Mouse (Mus musculus) lung, postnatal 4 days (tissue): ENCODE data around the gene C130050O18Rik.

Experiments
- DNase-seq, 2 experiments: peaks; one replicate each; pipeline ENCODE4 v3.0.0; 2021

The C130050O18Rik gene

GRCm38 (mm10) chr5:139397959-139398753 is 6.9 kb upstream of the C130050O18Rik start:
- peak; percentile 91 to 93 for DNase-seq

DNA sequence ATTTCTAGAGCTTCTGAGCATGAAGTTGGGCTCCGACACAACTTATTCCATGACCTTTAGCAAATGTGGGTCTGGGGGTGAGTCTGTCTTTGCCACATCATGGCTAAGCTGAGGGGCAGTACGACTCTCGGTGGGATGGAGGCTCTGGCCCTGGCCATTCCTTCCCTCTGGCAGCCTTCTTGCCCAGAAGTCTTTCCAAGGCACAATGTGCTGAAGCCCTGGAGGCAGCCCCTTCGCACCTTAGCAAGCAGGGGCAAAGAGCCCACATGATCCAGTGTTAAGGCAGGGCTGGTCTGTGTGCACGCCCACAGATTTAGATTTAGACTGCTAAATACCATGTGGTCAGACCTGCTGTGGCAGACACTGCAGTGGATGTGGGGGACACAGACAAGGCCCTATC is 6.3 kb upstream of the C130050O18Rik start:
- DNase-seq: no peak

GRCm38 (mm10) chr5:139399991-139400390 is 5.1 kb upstream of the C130050O18Rik start:
- DNase-seq: no peak

DNA sequence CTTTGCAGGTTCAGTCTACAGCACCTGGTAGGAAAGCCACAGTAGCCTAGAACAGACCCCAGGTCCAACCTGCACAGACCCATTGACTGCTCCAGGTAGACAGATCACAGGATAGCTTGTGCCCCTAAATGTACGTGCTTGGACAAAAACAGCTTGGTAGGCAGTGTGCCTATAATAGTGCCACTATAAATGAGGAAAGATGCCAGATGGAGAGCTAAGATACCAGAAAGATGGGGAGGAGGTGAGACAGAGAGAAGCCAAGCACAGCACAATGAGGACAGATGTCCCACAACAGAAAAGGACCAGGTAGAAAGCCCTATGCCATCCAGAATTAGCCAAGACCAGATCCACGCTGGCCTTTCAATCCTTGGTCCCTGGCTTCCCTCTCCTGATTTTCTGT is 3.0 kb upstream of the C130050O18Rik start:
- DNase-seq: no peak

DNA sequence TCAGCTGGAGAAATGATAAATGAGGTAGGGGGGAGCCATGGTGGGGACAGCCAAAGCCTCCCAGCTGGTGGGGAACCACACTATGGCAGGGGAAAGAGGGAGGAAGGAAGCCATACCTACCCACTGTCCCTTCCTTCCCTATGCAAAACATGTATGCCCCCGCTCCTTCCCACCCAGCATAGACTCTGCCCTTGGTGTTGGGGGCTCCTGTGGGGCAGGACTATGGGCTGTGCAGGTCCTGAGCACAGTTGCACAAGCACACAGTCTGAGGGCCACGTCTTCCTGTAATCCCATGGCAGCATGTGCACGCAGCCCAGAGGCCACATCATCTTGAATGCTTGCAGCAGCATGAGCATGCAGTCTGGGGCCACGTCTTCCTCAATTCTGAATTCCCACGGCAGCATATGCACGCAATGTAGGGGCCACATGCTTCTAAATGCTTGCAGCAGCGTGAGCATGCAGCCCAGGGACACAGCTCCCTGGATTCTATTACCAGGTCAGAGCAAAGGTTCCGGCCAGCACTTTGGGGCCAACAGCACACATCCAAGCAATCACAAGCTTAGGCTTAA is 1.3 kb upstream of the C130050O18Rik start:
- DNase-seq: peak; percentile 48 to 51

DNA sequence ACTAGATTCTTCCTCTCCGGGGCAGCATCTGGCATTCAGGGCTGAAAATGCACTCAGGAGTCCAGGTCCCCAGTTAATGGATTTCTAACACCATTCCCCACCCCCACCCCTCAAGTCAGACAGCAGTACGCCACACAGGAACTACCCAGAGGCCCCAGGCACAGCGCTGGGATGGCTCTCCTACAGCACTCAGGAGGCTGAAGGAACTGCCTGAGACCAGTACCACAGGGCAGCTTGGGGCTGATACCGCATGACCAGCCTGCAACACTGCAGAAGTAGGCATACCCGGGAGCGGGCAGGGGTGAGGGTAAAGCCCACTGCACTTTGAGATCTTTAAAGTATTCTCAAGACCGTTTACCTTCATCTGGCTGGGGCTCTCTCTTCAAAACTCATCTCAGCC is 398 bp downstream of the C130050O18Rik start:
- no peak for DNase-seq

GRCm38 (mm10) chr5:139405953-139406352 is 873 bp downstream of the C130050O18Rik start:
- DNase-seq: peak in 1 of 2 experiments; percentile 33

DNA sequence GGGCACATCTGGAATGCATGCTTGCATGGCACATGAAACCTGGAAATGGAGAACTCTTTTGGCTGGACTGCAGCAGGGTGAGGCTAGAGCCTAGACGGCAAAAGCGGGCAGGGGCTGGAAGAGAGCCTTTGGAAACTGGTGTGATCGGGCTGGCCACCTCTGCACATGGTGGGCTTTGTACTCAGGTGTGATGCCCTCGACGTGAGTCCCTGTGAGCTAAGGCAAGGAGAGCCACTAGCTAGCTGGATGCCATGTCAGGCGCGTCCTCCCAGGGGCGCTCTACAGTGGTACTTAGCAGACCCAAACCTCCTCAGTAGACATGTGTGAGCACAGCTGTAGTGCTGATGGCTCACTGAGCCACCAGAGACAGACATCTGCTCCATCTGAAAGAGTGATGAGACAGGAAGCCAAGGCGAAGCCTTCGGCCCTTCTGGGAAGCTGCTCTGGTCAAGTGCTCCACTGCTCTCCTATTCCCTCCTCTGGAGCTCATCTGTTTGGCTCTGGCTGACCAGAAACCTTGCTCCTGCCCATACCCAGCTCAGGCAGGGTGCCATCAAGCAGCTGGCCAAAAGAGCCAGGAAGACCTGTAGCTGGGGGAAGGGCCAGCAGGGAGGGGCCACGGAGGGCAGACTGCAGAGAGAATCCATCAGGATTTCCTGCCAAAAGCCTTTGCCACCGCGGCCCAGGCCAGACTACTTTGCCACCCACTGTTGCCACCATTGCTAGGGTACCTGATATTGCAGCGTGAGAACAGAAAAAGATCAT is 2.2 kb downstream of the C130050O18Rik start:
- peak; percentile 32 to 62 for DNase-seq

DNA sequence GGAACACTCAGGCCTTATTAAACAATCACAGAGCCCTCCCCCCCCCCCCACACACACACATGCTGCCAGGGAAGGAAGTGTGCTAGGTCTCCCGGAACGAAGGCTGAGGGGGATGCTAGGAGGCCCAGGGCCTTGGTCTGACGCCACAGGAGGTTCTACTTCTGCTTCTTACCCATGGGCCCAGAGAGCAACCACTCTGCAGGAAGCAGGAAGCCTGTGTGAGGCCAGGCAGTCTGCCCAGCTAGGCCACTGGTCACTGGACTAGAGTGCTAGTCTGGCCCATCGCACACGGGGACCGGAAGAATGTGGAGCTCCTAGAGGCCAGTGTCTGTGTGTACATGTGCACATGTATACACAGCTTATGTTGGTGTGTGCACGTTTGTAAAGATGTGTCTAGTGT is 3.4 kb downstream of the C130050O18Rik start:
- peak; percentile 59 to 74 for DNase-seq

DNA sequence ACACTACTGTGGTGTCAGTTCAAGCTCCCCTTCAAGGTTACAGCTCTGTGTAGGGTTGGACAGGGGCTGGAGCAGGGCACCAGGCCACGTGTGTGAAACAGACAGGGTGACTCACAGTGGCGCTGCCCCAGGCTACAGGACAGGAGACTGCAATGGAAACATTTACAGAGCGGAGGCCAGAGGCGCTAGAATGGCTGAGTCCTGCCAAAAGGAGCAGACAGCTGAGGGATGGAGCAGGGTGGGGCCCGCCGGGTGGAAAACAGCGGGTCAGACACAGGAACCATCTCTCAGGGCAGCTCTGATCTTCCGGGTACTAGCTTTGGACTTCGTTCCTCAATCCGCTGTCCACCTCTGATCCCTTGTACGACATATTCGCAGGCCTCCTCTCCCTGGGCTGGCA is 4.3 kb downstream of the C130050O18Rik start:
- peak; percentile 80 to 90 for DNase-seq

DNA sequence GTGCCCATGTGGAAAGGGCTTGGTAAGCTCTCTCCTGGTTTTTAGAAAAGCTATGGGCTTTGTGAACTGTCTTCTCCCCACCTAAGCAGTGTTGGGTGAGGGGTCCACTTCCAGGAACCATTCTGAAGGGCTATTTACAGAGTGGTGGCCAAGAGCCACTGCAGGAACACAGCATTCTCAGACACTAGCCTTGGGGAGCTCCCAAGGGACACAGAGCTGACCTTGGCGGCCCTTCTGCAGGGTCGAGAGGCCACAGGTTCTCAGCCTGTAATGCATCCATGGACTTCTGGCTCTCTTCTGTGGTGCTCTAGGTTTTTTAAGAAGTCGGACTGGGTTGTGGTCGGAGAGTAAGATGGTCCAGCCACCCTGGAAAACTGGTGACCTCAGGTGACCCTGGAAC is 5.0 kb downstream of the C130050O18Rik start:
- DNase-seq: no peak

DNA sequence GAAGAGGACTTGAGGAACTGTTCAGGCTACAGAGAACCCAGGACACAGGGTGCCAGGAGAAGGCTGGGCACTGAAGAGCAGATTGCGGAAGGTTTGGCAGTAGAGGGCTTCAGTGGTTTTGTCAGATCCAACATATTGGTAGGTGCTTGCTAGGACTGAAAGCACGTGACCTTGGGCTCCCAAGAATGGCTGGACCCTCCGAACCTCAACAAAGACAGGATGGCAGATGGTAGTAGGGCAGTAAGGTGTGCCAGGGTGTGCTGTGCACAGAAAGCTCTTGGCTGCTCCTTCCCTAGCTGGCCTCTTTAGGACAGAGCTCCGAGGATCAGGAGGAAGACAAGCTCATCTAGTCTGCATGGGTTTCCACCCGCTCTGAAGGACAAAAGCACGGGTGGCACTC is 6.0 kb downstream of the C130050O18Rik start:
- DNase-seq: no peak

GRCm38 (mm10) chr5:139411665-139412314 is 6.7 kb downstream of the C130050O18Rik start:
- peak in 1 of 2 experiments; percentile 54 for DNase-seq

GRCm38 (mm10) chr5:139413545-139413944 is 8.5 kb downstream of the C130050O18Rik start:
- no peak for DNase-seq

GRCm38 (mm10) chr5:139415001-139415400 is 9.9 kb downstream of the C130050O18Rik start:
- no peak for DNase-seq

- peak in 1 of 2 experiments; percentile 46 for DNase-seq
Measured at GRCm38 (mm10) chr5:139416942-139417341, 11.9 kb downstream of the C130050O18Rik start.

DNA sequence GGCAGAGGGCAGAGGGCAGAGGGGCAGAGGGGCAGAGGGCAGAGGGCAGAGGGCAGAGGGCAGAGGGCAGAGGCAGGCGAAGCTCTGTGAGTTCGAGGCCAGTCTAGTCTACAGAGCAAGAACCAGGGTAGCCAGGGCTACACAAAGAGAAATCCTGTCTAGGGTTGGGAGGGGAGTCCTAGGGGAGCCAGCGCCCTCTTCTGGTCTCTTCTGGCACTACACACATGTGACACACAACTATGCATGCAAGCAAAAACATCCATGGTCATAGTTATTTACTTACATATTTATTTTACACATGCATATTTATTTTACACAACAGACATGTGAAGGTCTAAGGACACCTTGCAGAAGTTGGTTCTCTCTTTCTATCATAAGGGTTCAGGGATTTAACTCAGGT is 12.4 kb downstream of the C130050O18Rik start:
- DNase-seq: no peak

DNA sequence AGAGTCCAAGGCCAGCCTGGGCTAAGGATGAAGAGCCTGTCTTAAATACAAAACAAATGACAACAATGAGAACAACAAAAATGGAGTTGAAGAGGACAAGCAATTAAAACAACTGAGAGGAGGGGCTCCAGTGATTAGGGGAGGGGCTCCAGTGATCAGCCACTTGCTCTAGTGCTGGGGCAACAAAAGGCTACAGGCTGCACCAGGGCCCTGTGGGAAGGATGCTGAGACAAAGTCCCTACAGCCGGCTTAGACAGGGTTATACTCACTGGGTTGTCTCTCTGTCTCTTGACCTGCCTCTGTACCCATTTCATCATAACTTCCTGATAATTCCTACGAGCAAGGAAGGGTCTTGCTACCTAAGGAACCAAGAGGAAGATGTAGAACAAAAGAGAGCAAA is 13.0 kb downstream of the C130050O18Rik start:
- DNase-seq: no peak

DNA sequence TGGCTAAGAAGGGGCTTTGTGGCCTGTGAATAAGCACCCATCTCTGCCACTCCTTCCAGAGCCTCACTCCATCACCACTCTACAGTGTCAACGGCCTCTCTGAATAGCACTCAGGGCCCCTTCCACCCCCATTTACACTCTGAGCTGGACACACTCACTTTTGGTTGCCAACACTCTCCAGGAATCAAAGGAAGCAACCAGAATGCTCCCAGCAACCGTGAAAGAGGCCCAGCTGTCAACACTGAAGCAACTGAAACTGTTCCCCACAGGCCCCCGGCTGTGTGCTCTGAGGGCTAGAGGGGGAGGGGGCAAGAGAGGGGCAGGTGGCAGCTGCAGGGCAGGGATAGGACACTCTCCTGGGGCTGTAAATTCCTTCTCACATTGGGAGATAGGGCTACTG is 13.6 kb downstream of the C130050O18Rik start:
- no peak for DNase-seq

DNA sequence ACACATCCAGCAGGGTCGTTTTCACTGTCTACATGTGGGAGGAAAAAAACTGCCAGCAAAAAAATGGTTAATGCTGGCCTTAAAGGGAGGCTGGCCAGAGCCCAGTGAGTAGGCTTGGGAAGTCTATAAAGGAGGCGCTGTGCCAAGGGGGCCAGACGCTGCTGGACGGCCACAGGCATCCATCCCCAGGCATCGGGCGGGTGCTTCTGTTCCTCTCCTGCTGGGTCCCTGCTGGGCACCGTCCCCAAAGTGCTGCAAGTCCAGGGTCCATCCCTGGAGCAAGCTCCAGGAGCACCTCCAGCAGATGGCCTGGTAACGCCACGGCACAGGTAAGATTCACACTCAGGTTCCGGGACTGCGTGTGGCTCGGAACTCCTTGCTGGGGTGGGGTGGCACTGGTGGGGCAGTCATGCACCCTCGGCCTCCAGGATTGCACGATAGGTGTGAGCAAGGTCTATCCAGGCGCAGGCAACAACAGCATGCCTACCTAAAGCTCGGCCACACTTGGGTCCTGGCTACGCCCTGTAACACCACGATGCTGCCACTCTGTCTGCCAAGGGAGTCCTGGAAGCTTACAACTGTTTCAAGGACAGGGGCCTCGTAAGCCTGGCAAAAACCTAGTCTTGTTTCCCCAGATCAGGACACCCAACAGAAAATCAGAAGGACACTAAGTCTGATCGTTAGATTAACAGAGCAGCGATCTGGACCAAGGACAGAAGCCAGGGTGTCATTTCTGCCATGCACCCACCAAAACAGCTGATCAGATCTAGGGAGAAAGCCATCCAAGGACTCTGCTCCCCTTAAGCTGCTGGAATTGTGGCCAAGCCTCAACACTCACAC is 18.2 kb downstream of the C130050O18Rik start, which contains the start of gene Gper1:
TSS of gene Gper1 (plus strand) at position 126 of the 840 bp plus-strand sequence.
- DNase-seq: peak; percentile 71 to 80

GRCm38 (mm10) chr5:139425198-139425597 is 20.1 kb downstream of the C130050O18Rik start:
- DNase-seq: no peak

DNA sequence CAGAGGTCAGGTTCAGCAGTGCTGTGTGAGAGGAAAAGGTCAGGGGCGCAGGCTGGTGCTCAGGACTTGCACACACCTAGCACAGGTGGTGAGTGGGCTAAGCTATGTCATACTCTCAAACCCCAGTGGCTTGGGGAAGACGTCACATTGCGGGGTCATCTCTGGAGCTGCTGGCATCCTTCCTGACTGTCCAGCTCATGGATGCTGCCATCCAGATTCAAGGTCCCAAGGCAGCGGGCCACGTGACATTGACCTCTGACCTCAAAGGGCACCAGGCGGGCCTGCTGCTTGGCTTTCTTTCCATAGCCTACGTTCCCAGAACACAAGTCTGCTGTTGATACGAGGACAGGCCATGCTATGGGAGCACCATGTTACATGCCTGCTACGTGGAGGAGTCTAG is 21.9 kb downstream of the C130050O18Rik start:
- no peak for DNase-seq
